Mouse (Mus musculus): ENCODE measurements around the gene Clec2g.
"Not testable (repeated sequence)": the region's sequence is repeated elsewhere in the genome, so short reads cannot be mapped to it uniquely, and the experiment has no call there.

DNA sequence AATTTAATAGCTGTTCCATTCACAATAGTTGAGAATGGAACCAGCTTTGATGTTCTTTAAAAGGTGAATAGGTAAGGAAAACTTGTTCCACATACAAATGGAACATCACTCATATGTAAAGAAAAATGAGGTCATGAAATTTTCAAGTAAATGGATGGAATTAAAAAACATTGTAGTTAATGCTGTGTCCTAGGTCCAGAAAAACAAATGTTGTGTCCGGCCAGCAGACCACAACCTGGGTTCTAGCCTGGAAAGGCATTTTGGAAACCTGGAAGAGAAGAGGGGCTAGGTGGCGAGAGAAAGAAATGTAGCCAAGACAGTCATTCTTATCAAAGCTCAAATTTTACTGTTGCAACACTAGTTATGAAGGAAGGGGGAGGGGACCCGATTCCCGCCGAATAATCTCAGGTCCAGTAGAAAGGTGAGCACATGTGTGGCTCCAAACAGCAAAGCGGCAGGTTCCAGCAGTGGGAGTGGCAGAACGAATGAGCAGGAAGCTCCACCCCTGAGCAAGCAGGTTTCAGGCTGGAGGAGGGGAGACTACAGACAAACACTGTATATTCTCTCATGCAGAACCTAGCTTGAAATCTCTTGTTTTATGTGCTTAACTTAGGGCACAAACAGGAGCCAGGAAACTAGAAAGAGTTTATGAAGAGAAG, 75.8 kb downstream of the Clec2g start:
- TF ChIP-seq CTCF (IDR thresholded peaks at IDR 0.05; ENCODE audit: low read depth, low read length); TAL1 (conservative IDR thresholded peaks at IDR 0.05; ENCODE audit: low read depth, low read length); GATA2 (IDR thresholded peaks at IDR 0.05; ENCODE audit: borderline replicate concordance, low read depth, low read length); GATA1 (IDR thresholded peaks at IDR 0.05; ENCODE audit: borderline replicate concordance, low read length): not testable (repeated sequence)

Data from G1E (cell line).